Mouse (Mus musculus): ENCODE results near the gene Ifitm1.
A peak's percentile ranks its signal among the peaks of the same experiment; 100 is the strongest.
"Not testable (repeated sequence)": the region's sequence is repeated elsewhere in the genome, so short reads cannot be mapped to it uniquely, and the experiment has no call there.

The Ifitm1 gene

GRCm38 (mm10) chr7:140951051-140951450 is 16.0 kb upstream of the Ifitm1 start:
- no peak for DNase-seq (ENCODE audit: extremely low spot score)

GRCm38 (mm10) chr7:140951765-140952164 is 15.3 kb upstream of the Ifitm1 start:
- no peak for DNase-seq (ENCODE audit: extremely low spot score)

GRCm38 (mm10) chr7:140952441-140952840 is 14.6 kb upstream of the Ifitm1 start:
- no peak for DNase-seq (ENCODE audit: extremely low spot score)

- DNase-seq (ENCODE audit: extremely low spot score) = no peak
Observed at GRCm38 (mm10) chr7:140953133-140953532, 13.9 kb upstream of the Ifitm1 start.

- no peak for DNase-seq (ENCODE audit: extremely low spot score)
Observed at GRCm38 (mm10) chr7:140953800-140954732, 13.0 kb upstream of the Ifitm1 start.

- DNase-seq (ENCODE audit: extremely low spot score) = no peak
Observed at GRCm38 (mm10) chr7:140954733-140955071, 12.3 kb upstream of the Ifitm1 start.

GRCm38 (mm10) chr7:140955342-140955741 is 11.7 kb upstream of the Ifitm1 start:
- peak; percentile 53 for DNase-seq (ENCODE audit: extremely low spot score)

- peak; percentile 75 for DNase-seq (ENCODE audit: extremely low spot score)
Observed at GRCm38 (mm10) chr7:140955758-140956555, 11.1 kb upstream of the Ifitm1 start, which contains the start of the genes Gm45717 and Ifitm2. Gm45717 (minus strand) TSS chr7:140955937. Ifitm2 (minus strand) TSS chr7:140955987.

- DNase-seq (ENCODE audit: extremely low spot score) = no peak
Observed at GRCm38 (mm10) chr7:140956556-140956869, 10.5 kb upstream of the Ifitm1 start.

GRCm38 (mm10) chr7:140959181-140959901 is 7.7 kb upstream of the Ifitm1 start:
- DNase-seq (ENCODE audit: extremely low spot score) = peak; percentile 61

GRCm38 (mm10) chr7:140960026-140960425 is 7.0 kb upstream of the Ifitm1 start:
- DNase-seq (ENCODE audit: extremely low spot score) = no peak

- no peak for DNase-seq (ENCODE audit: extremely low spot score)
Observed at GRCm38 (mm10) chr7:140961416-140961815, 5.6 kb upstream of the Ifitm1 start.

- no peak for DNase-seq (ENCODE audit: extremely low spot score)
Observed at GRCm38 (mm10) chr7:140962733-140963132, 4.3 kb upstream of the Ifitm1 start.

GRCm38 (mm10) chr7:140967862-140968591 is 1.0 kb downstream of the Ifitm1 start:
- peak; percentile 57 for DNase-seq (ENCODE audit: extremely low spot score)

- not testable (repeated sequence) for DNase-seq (ENCODE audit: extremely low spot score)
Observed at GRCm38 (mm10) chr7:140968710-140969109, 1.7 kb downstream of the Ifitm1 start.

- DNase-seq (ENCODE audit: extremely low spot score) = no peak
Observed at GRCm38 (mm10) chr7:140970931-140971330, 3.9 kb downstream of the Ifitm1 start.

- DNase-seq (ENCODE audit: extremely low spot score) = no peak
Observed at GRCm38 (mm10) chr7:140971479-140972171, 4.6 kb downstream of the Ifitm1 start.

GRCm38 (mm10) chr7:140973396-140974165 is 6.6 kb downstream of the Ifitm1 start:
- no peak for DNase-seq (ENCODE audit: extremely low spot score)

- DNase-seq (ENCODE audit: extremely low spot score) = peak; percentile 44
Observed at GRCm38 (mm10) chr7:140974940-140975339, 7.9 kb downstream of the Ifitm1 start.

GRCm38 (mm10) chr7:140975465-140975864 is 8.4 kb downstream of the Ifitm1 start:
- DNase-seq (ENCODE audit: extremely low spot score) = no peak

Data from embryo, embryonic 9.5 days (tissue).